ENCODE assay signal across 22 mouse cellular contexts in genomic region chr17:7145373-7146058, GRCm38 (mm10). TPM values are rescaled to one million over a fixed set of nuclear protein-coding genes. Genes with fewer than 3 reads are reported as not detected.
DNase-seq lines count a peak whose midpoint lies in the region; TF ChIP-seq lines count a peak whose summit lies in the region.
"Had no signal": no experiment of that assay in that cellular context is flagged by ENCODE, and none has a peak within 500 bp of the region (broad histone marks: within the 10 kb centered on the region; RNA-seq: fewer than 3 reads in every experiment).

No protein-coding gene starts in this region.

- intact Hi-C loops in heart, adult 2 months (cut with DNase I) = no loop called here

- no peaks in the 10 kb centered on the region for H3K79me2 ChIP-seq in heart, adult 2 months (replicated peaks; ENCODE audit: control insufficient read depth, insufficient read depth, low read length)

- no peak for DNase-seq in heart, adult 2 months
- no peak for DNase-seq in heart, adult 9 months (ENCODE audit: low spot score in 2 of 2)
- DNase-seq in retina, postnatal 1 day = peak; percentile 31
- no peak for DNase-seq in retina, embryonic 14.5 days (ENCODE audit: low spot score)
- DNase-seq in lung, postnatal 36 days = peak; percentile 26
- no peak for DNase-seq in gastrocnemius, postnatal 10 days
- DNase-seq in cerebellum, postnatal 36 days = no peak
- DNase-seq: adrenal gland, postnatal 36 days; cerebellum, adult 11-12 months; cerebellum, postnatal 14 days; gastrocnemius, postnatal 14 days; spleen, adult 18-20 months; thymus, postnatal 25 days had no signal

- TF ChIP-seq EP300 in heart, adult 2 months (IDR thresholded peaks at IDR 0.05; ENCODE audit: insufficient read depth, low read depth, low read length) = no peak

- 22% methylated on average over 9 of the region's 9 CpGs for WGBS in heart, adult 2 months

- H3K4me1 ChIP-seq in heart, adult 2 months (ENCODE audit: control insufficient read depth, insufficient read depth, low read length) = peaks cover 6% of the 10 kb centered on the region
- H3K4me1 ChIP-seq: limb, embryonic 12.5 days; midbrain, embryonic 12.5 days had no signal

- H3K9ac ChIP-seq in heart, adult 2 months (ENCODE audit: low read depth, low read length) = no peak overlapping the region
- H3K9ac ChIP-seq: heart, embryonic 15.5 days; hindbrain, embryonic 13.5 days; limb, embryonic 12.5 days; liver, embryonic 12.5 days; midbrain, embryonic 12.5 days; neural tube, embryonic 13.5 days had no signal

- TF ChIP-seq POLR2A in heart, adult 2 months (IDR thresholded peaks at IDR 0.05; ENCODE audit: insufficient read depth, low read depth, low read length) = no peak

- no peak overlapping the region for H3K4me3 ChIP-seq in heart, adult 2 months
- H3K4me3 ChIP-seq: embryonic facial prominence, embryonic 10.5 days; heart, embryonic 15.5 days; hindbrain, embryonic 13.5 days; limb, embryonic 12.5 days; liver, embryonic 12.5 days; midbrain, embryonic 12.5 days; neural tube, embryonic 13.5 days had no signal

- H3K27ac ChIP-seq in heart, adult 2 months = no peak overlapping the region
- H3K27ac ChIP-seq: embryonic facial prominence, embryonic 10.5 days; heart, embryonic 15.5 days; hindbrain, embryonic 13.5 days; limb, embryonic 12.5 days; liver, embryonic 12.5 days; macrophage; midbrain, embryonic 12.5 days; neural tube, embryonic 13.5 days had no signal

- no peaks in the 10 kb centered on the region for H3K27me3 ChIP-seq in heart, adult 2 months (ENCODE audit: control insufficient read depth, insufficient read depth, low read length)
- H3K27me3 ChIP-seq: heart, embryonic 15.5 days; hindbrain, embryonic 13.5 days; midbrain, embryonic 12.5 days; neural tube, embryonic 13.5 days had no signal

- TF ChIP-seq CTCF in heart, adult 2 months (IDR thresholded peaks at IDR 0.05) = peak; percentile 28

- H3K36me3 ChIP-seq in heart, adult 2 months (ENCODE audit: control insufficient read depth, insufficient read depth, low read length) = no peaks in the 10 kb centered on the region
- H3K36me3 ChIP-seq: embryonic facial prominence, embryonic 10.5 days; G1E; heart, embryonic 15.5 days; hindbrain, embryonic 13.5 days; limb, embryonic 12.5 days; liver, embryonic 12.5 days; midbrain, embryonic 12.5 days; neural tube, embryonic 13.5 days had no signal

RNA-seq across cellular contexts. Expression of gene Rps6ka2, which starts 24.4 kb away (rescaled TPM):
- total RNA-seq in heart, adult 2 months (2021) = 10 to 100 TPM; 33.6 to 33.7 TPM
- polyA plus RNA-seq in heart, adult 2 months (2012; rRNA removed) = 26.4 and 45.6 TPM in 2 replicates
- 10 to 100 TPM; 42.5 to 45.1 TPM for total RNA-seq in gastrocnemius, postnatal 10 days (2021)
- polyA plus RNA-seq: G1E had no signal

Comparison
In these comparisons a context has a peak if more than half of its experiments do, and no peak if none do; other contexts are left out.
1. DNase-seq: peak in retina, postnatal 1 day (single experiment) and lung, postnatal 36 days (single experiment); none in heart, adult 2 months (0 of 2), heart, adult 9 months (0 of 2), retina, embryonic 14.5 days (single experiment), gastrocnemius, postnatal 10 days (single experiment) and cerebellum, postnatal 36 days (0 of 2).